In genomic region chr7:133074462-133075133, GRCm38 (mm10) we compare ENCODE assay signal across 10 mouse cellular contexts. TPM values are rescaled to one million over a fixed set of nuclear protein-coding genes. Genes with fewer than 3 reads are reported as not detected.
DNase-seq lines count a peak whose midpoint lies in the region; ATAC-seq and TF ChIP-seq lines count a peak whose summit lies in the region.
"Had no signal": no experiment of that assay in that cellular context is flagged by ENCODE, and none has a peak within 500 bp of the region (broad histone marks: within the 10 kb centered on the region; RNA-seq: fewer than 3 reads in every experiment).

No protein-coding gene starts in this region.

- H3K27ac ChIP-seq in hindbrain, postnatal 0 days: peak overlapping the region; percentile 22; the same call in 1 of the 2 replicates
- H3K27ac ChIP-seq in neural tube, embryonic 12.5 days: 0 out of 2 replicates have a peak overlapping the region, but pooled peaks have one; percentile 7
- H3K27ac ChIP-seq: liver, embryonic 15.5 days had no signal

- 25% methylated on average over 10 of the region's 10 CpGs for WGBS in hindbrain, postnatal 0 days
- 48% methylated on average over 10 of the region's 10 CpGs for WGBS in neural tube, embryonic 12.5 days

- H3K9ac ChIP-seq in hindbrain, postnatal 0 days (replicated peaks; ENCODE audit: low read length): no peak overlapping the region
- no peak overlapping the region for H3K9ac ChIP-seq in neural tube, embryonic 12.5 days
- H3K9ac ChIP-seq: liver, embryonic 15.5 days had no signal

- no peaks in the 10 kb centered on the region for H3K27me3 ChIP-seq in hindbrain, postnatal 0 days (ENCODE audit: insufficient read depth, low read length)
- H3K27me3 ChIP-seq in neural tube, embryonic 12.5 days (replicated peaks): no peaks in the 10 kb centered on the region
- H3K27me3 ChIP-seq: liver, embryonic 15.5 days had no signal

- peak; percentile 46 to 66 for DNase-seq in kidney, adult 8-10 months
- no peak for DNase-seq in kidney, postnatal 4 days
- DNase-seq in cerebellum, postnatal 36 days: peak; percentile 46 to 53
- DNase-seq in hindbrain, postnatal 0 days (ENCODE audit: low spot score): peak; percentile 58
- DNase-seq in adipocyte (ENCODE audit: low spot score): no peak
- no peak for DNase-seq in frontal cortex, postnatal 10 days (ENCODE audit: low spot score in 2 of 2)
- DNase-seq: adrenal gland, adult 8-10 months; right cerebral cortex, postnatal 4 days had no signal

- no peaks in the 10 kb centered on the region for H3K9me3 ChIP-seq in hindbrain, postnatal 0 days (ENCODE audit: low read length)
- no peaks in the 10 kb centered on the region for H3K9me3 ChIP-seq in neural tube, embryonic 12.5 days
- H3K9me3 ChIP-seq: liver, embryonic 15.5 days had no signal

- peaks cover 30% of the 10 kb centered on the region for H3K4me1 ChIP-seq in hindbrain, postnatal 0 days (ENCODE audit: insufficient read depth, low read length)
- peaks cover 59% of the 10 kb centered on the region for H3K4me1 ChIP-seq in neural tube, embryonic 12.5 days
- H3K4me1 ChIP-seq: liver, embryonic 15.5 days had no signal

- no peak for TF ChIP-seq CTCF in hindbrain, postnatal 0 days (IDR thresholded peaks at IDR 0.05; ENCODE audit: low read depth)

- peak; percentile 21; the same call in 1 of the 2 replicates for ATAC-seq in hindbrain, postnatal 0 days
- no peak for ATAC-seq in neural tube, embryonic 12.5 days (ENCODE audit: low FRiP score, low read depth)

- no peak overlapping the region for H3K4me2 ChIP-seq in hindbrain, postnatal 0 days (ENCODE audit: low read depth, low read length)
- H3K4me2 ChIP-seq in neural tube, embryonic 12.5 days (replicated peaks): no peak overlapping the region
- H3K4me2 ChIP-seq: liver, embryonic 15.5 days had no signal

- peaks cover 4% of the 10 kb centered on the region; the same call in 1 of the 2 replicates for H3K36me3 ChIP-seq in hindbrain, postnatal 0 days (ENCODE audit: insufficient read depth, low read length)
- peaks cover 5% of the 10 kb centered on the region; the same call in 1 of the 2 replicates for H3K36me3 ChIP-seq in neural tube, embryonic 12.5 days
- H3K36me3 ChIP-seq: liver, embryonic 15.5 days had no signal

- no peak overlapping the region for H3K4me3 ChIP-seq in hindbrain, postnatal 0 days (ENCODE audit: low read length)
- H3K4me3 ChIP-seq in neural tube, embryonic 12.5 days: no peak overlapping the region
- H3K4me3 ChIP-seq: liver, embryonic 15.5 days had no signal

RNA-seq across cellular contexts. Expression of gene Fgfr2, which starts 48.6 kb away (rescaled TPM):
- 33.2 and 49.0 TPM in 2 replicates for total RNA-seq in hindbrain, postnatal 0 days (2014; rRNA removed)
- polyA plus RNA-seq in hindbrain, postnatal 0 days (2015; fragmentation: Nextera tagmentation; extraction: Ambion mirVana): 17.3 and 17.5 TPM in 2 replicates
- 65.0 and 68.0 TPM in 2 replicates for polyA plus RNA-seq in neural tube, embryonic 12.5 days (2016; fragmentation: Nextera tagmentation; extraction: Ambion mirVana)

RNA-seq across cellular contexts. Expression of gene Ctbp2, which starts 49.6 kb away (rescaled TPM):
- 89.0 and 105 TPM in 2 replicates for total RNA-seq in hindbrain, postnatal 0 days (2014; rRNA removed)
- 39.6 and 40.6 TPM in 2 replicates for polyA plus RNA-seq in hindbrain, postnatal 0 days (2015; fragmentation: Nextera tagmentation; extraction: Ambion mirVana)
- polyA plus RNA-seq in neural tube, embryonic 12.5 days (2016; fragmentation: Nextera tagmentation; extraction: Ambion mirVana): 122 and 131 TPM in 2 replicates

Comparison
In these comparisons a context has a peak if more than half of its experiments do, and no peak if none do; other contexts are left out.
1. DNase-seq: peak in kidney, adult 8-10 months (2 of 2), cerebellum, postnatal 36 days (2 of 2) and hindbrain, postnatal 0 days (single experiment); none in kidney, postnatal 4 days (0 of 2), adipocyte (single experiment) and frontal cortex, postnatal 10 days (0 of 2).